Comparison of ENCODE assay signal across 34 mouse cellular contexts in genomic region chr9:35529141-35529540, GRCm38 (mm10). TPM values are rescaled to one million over a fixed set of nuclear protein-coding genes. Genes with fewer than 3 reads are reported as not detected.
DNase-seq lines count a peak whose midpoint lies in the region; ATAC-seq and TF ChIP-seq lines count a peak whose summit lies in the region.
"Had no signal": no experiment of that assay in that cellular context is flagged by ENCODE, and none has a peak within 500 bp of the region (broad histone marks: within the 10 kb centered on the region; RNA-seq: fewer than 3 reads in every experiment).

No protein-coding gene starts in this region.

- no peak for TF ChIP-seq CTCF in midbrain, postnatal 0 days (IDR thresholded peaks at IDR 0.05)

- ATAC-seq in midbrain, embryonic 11.5 days (ENCODE audit: low FRiP score) = no peak
- ATAC-seq in midbrain, postnatal 0 days (ENCODE audit: low FRiP score) = no peak
- no peak for ATAC-seq in embryonic facial prominence, embryonic 11.5 days (replicated peaks; ENCODE audit: insufficient number of reproducible peaks, low FRiP score, low TSS enrichment, low read depth)
- ATAC-seq in neural tube, embryonic 14.5 days (ENCODE audit: low read depth) = peak; percentile 58
- ATAC-seq: inflammation-experienced regulatory T-cells, adult 6 months had no signal

- H3K9me3 ChIP-seq in midbrain, embryonic 11.5 days (ENCODE audit: control insufficient read depth, low read length) = no peaks in the 10 kb centered on the region
- H3K9me3 ChIP-seq in midbrain, postnatal 0 days (ENCODE audit: low read length) = no peaks in the 10 kb centered on the region
- no peaks in the 10 kb centered on the region for H3K9me3 ChIP-seq in embryonic facial prominence, embryonic 11.5 days (replicated peaks; ENCODE audit: control insufficient read depth, low read length)
- H3K9me3 ChIP-seq in limb, embryonic 10.5 days (replicated peaks) = no peaks in the 10 kb centered on the region
- no peaks in the 10 kb centered on the region for H3K9me3 ChIP-seq in neural tube, embryonic 14.5 days (ENCODE audit: control insufficient read depth, low read length)
- H3K9me3 ChIP-seq: forebrain, embryonic 12.5 days; hindbrain, embryonic 10.5 days; hindbrain, embryonic 15.5 days; lung, embryonic 15.5 days; midbrain, embryonic 10.5 days; stomach, embryonic 15.5 days had no signal

- WGBS in midbrain, embryonic 11.5 days = 65% methylated on average over 3 of the region's 3 CpGs
- 68% methylated on average over 3 of the region's 3 CpGs for WGBS in midbrain, postnatal 0 days
- 41% methylated on average over 3 of the region's 3 CpGs for WGBS in embryonic facial prominence, embryonic 11.5 days
- 44% methylated on average over 3 of the region's 3 CpGs for WGBS in limb, embryonic 10.5 days
- WGBS in neural tube, embryonic 14.5 days = 56% methylated on average over 3 of the region's 3 CpGs

- peak; percentile 49 for DNase-seq in midbrain, embryonic 11.5 days (ENCODE audit: low spot score, missing footprints)
- DNase-seq in midbrain, postnatal 0 days (ENCODE audit: low spot score) = no peak
- no peak for DNase-seq in embryonic facial prominence, embryonic 11.5 days (ENCODE audit: low spot score)
- no peak for DNase-seq in limb, embryonic 10.5 days (ENCODE audit: low spot score)
- DNase-seq in liver = no peak
- no peak for DNase-seq in layer of hippocampus, adult 9-10 months (ENCODE audit: low spot score)
- DNase-seq in cerebellum, postnatal 10 days = no peak
- DNase-seq: adrenal gland, postnatal 14 days; cerebellum, adult 11-12 months; cerebellum, adult 9-11 months; gastrocnemius, postnatal 14 days; heart, adult 11 months; heart, postnatal 10 days; kidney, adult 11 months; kidney, postnatal 14 days; thymus, postnatal 14 days had no signal

- no peaks in the 10 kb centered on the region for H3K36me3 ChIP-seq in midbrain, embryonic 11.5 days (ENCODE audit: control insufficient read depth, insufficient read depth, low read length)
- no peaks in the 10 kb centered on the region for H3K36me3 ChIP-seq in midbrain, postnatal 0 days (ENCODE audit: insufficient read depth, low read length)
- no peaks in the 10 kb centered on the region for H3K36me3 ChIP-seq in embryonic facial prominence, embryonic 11.5 days (replicated peaks; ENCODE audit: control insufficient read depth, insufficient read depth, low read depth, low read length)
- no peaks in the 10 kb centered on the region for H3K36me3 ChIP-seq in limb, embryonic 10.5 days
- H3K36me3 ChIP-seq in neural tube, embryonic 14.5 days (ENCODE audit: control insufficient read depth, insufficient read depth, low read length) = no peaks in the 10 kb centered on the region
- H3K36me3 ChIP-seq: forebrain, embryonic 12.5 days; hindbrain, embryonic 10.5 days; hindbrain, embryonic 15.5 days; lung, embryonic 15.5 days; midbrain, embryonic 10.5 days; stomach, embryonic 15.5 days had no signal

- no peak overlapping the region for H3K9ac ChIP-seq in midbrain, embryonic 11.5 days (ENCODE audit: low read length)
- H3K9ac ChIP-seq in midbrain, postnatal 0 days (replicated peaks; ENCODE audit: low read length, poor library complexity, severe bottlenecking) = no peak overlapping the region
- no peak overlapping the region for H3K9ac ChIP-seq in embryonic facial prominence, embryonic 11.5 days (replicated peaks; ENCODE audit: low read length)
- H3K9ac ChIP-seq in neural tube, embryonic 14.5 days (replicated peaks; ENCODE audit: low read depth, low read length) = no peak overlapping the region
- H3K9ac ChIP-seq: forebrain, embryonic 12.5 days; hindbrain, embryonic 15.5 days; lung, embryonic 15.5 days; stomach, embryonic 15.5 days had no signal

- H3K27me3 ChIP-seq in midbrain, embryonic 11.5 days (ENCODE audit: control insufficient read depth, insufficient read depth, low read length) = no peaks in the 10 kb centered on the region
- H3K27me3 ChIP-seq in midbrain, postnatal 0 days (ENCODE audit: insufficient read depth, low read length) = no peaks in the 10 kb centered on the region
- H3K27me3 ChIP-seq in embryonic facial prominence, embryonic 11.5 days (ENCODE audit: control insufficient read depth, insufficient read depth, low read length) = no peaks in the 10 kb centered on the region
- no peaks in the 10 kb centered on the region for H3K27me3 ChIP-seq in limb, embryonic 10.5 days (ENCODE audit: low read depth, poor library complexity, severe bottlenecking)
- H3K27me3 ChIP-seq in neural tube, embryonic 14.5 days (ENCODE audit: control insufficient read depth, insufficient read depth, low read length) = no peaks in the 10 kb centered on the region
- H3K27me3 ChIP-seq: lung, embryonic 15.5 days; stomach, embryonic 15.5 days had no signal

- no peak overlapping the region for H3K4me2 ChIP-seq in midbrain, embryonic 11.5 days
- H3K4me2 ChIP-seq in midbrain, postnatal 0 days (ENCODE audit: low read depth, low read length, poor library complexity, severe bottlenecking) = no peak overlapping the region
- H3K4me2 ChIP-seq in embryonic facial prominence, embryonic 11.5 days (ENCODE audit: low read depth, low read length) = no peak overlapping the region
- H3K4me2 ChIP-seq in neural tube, embryonic 14.5 days (ENCODE audit: low read depth, low read length) = no peak overlapping the region
- H3K4me2 ChIP-seq: forebrain, embryonic 12.5 days; heart, embryonic 11.5 days; hindbrain, embryonic 15.5 days; liver, embryonic 11.5 days; lung, embryonic 15.5 days; stomach, embryonic 15.5 days had no signal

- no peaks in the 10 kb centered on the region for H3K4me1 ChIP-seq in midbrain, embryonic 11.5 days (ENCODE audit: control insufficient read depth, insufficient read depth, low read length)
- no peaks in the 10 kb centered on the region; the same call in 1 of the 2 replicates for H3K4me1 ChIP-seq in midbrain, postnatal 0 days (ENCODE audit: insufficient read depth, low read length)
- H3K4me1 ChIP-seq in embryonic facial prominence, embryonic 11.5 days (ENCODE audit: control insufficient read depth, insufficient read depth, low read length) = peaks cover 4% of the 10 kb centered on the region; the same call in 1 of the 2 replicates
- H3K4me1 ChIP-seq in limb, embryonic 10.5 days = peaks cover 65% of the 10 kb centered on the region
- H3K4me1 ChIP-seq in neural tube, embryonic 14.5 days (ENCODE audit: control insufficient read depth, insufficient read depth, low read length) = no peaks in the 10 kb centered on the region

- H3K4me3 ChIP-seq in midbrain, embryonic 11.5 days (ENCODE audit: low read depth, low read length) = no peak overlapping the region
- no peak overlapping the region for H3K4me3 ChIP-seq in midbrain, postnatal 0 days (ENCODE audit: low read depth, low read length)
- H3K4me3 ChIP-seq in embryonic facial prominence, embryonic 11.5 days (ENCODE audit: low read depth, low read length) = no peak overlapping the region
- no peak overlapping the region for H3K4me3 ChIP-seq in limb, embryonic 10.5 days
- H3K4me3 ChIP-seq in neural tube, embryonic 14.5 days (ENCODE audit: low read depth, low read length) = no peak overlapping the region
- H3K4me3 ChIP-seq: forebrain, embryonic 12.5 days; hindbrain, embryonic 10.5 days; hindbrain, embryonic 15.5 days; left cerebral cortex, adult 2 months; lung, embryonic 15.5 days; midbrain, embryonic 10.5 days; stomach, embryonic 15.5 days had no signal

- H3K27ac ChIP-seq in midbrain, embryonic 11.5 days (ENCODE audit: low read depth, low read length) = no peak overlapping the region
- H3K27ac ChIP-seq in midbrain, postnatal 0 days (ENCODE audit: low read depth, low read length) = no peak overlapping the region
- 0 out of 2 replicates have a peak overlapping the region, but pooled peaks have one; percentile 38 for H3K27ac ChIP-seq in embryonic facial prominence, embryonic 11.5 days (replicated peaks; ENCODE audit: low read depth, low read length)
- H3K27ac ChIP-seq in limb, embryonic 10.5 days = peak overlapping the region; percentile 66; the same call in 1 of the 2 replicates
- H3K27ac ChIP-seq in neural tube, embryonic 14.5 days (ENCODE audit: low read depth, low read length) = no peak overlapping the region
- H3K27ac ChIP-seq: forebrain, embryonic 12.5 days; hindbrain, embryonic 10.5 days; hindbrain, embryonic 15.5 days; left cerebral cortex, adult 2 months; lung, embryonic 15.5 days; midbrain, embryonic 10.5 days; stomach, embryonic 15.5 days had no signal

RNA-seq across cellular contexts. Expression of gene Gm1113, which starts 11.1 kb away (rescaled TPM):
- polyA plus RNA-seq in midbrain, embryonic 11.5 days (2014; fragmentation: Nextera tagmentation; extraction: Ambion mirVana) = not detected in 2 replicates
- not detected in 2 replicates for total RNA-seq in midbrain, postnatal 0 days (2014; rRNA removed)
- not detected in 2 replicates for polyA plus RNA-seq in midbrain, postnatal 0 days (2015; fragmentation: Nextera tagmentation; extraction: Ambion mirVana)
- not detected in 2 replicates for polyA plus RNA-seq in embryonic facial prominence, embryonic 11.5 days (2014; fragmentation: Nextera tagmentation; extraction: Ambion mirVana)
- not detected in 2 replicates for polyA plus RNA-seq in limb, embryonic 10.5 days (2016; fragmentation: Nextera tagmentation; extraction: Ambion mirVana)
- polyA plus RNA-seq in neural tube, embryonic 14.5 days (2014; fragmentation: Nextera tagmentation; extraction: Ambion mirVana) = not detected in 2 replicates
- total RNA-seq: adrenal gland, postnatal 14 days; common myeloid progenitor, adult 5-6 weeks; gastrocnemius, postnatal 14 days; heart, postnatal 10 days; layer of hippocampus, postnatal 14 days; left cerebral cortex, adult 2 months; left cerebral cortex, postnatal 25 days; megakaryocyte progenitor cell, adult 5-6 weeks; MEL had no signal
- polyA plus RNA-seq: forebrain, embryonic 12.5 days; heart, embryonic 11.5 days; hindbrain, embryonic 10.5 days; hindbrain, embryonic 15.5 days; inflammation-experienced regulatory T-cells, adult 6 months; kidney, embryonic 14.5 days; liver, embryonic 11.5 days; liver, embryonic 16.5 days; lung, embryonic 15.5 days; midbrain, embryonic 10.5 days; stomach, embryonic 15.5 days had no signal

RNA-seq across cellular contexts. Expression of gene Ddx25, which starts 29.2 kb away (rescaled TPM):
- polyA plus RNA-seq in midbrain, embryonic 11.5 days (2014; fragmentation: Nextera tagmentation; extraction: Ambion mirVana) = 9.5 and 9.8 TPM in 2 replicates
- 24.1 and 28.6 TPM in 2 replicates for total RNA-seq in midbrain, postnatal 0 days (2014; rRNA removed)
- polyA plus RNA-seq in midbrain, postnatal 0 days (2015; fragmentation: Nextera tagmentation; extraction: Ambion mirVana) = 28.5 and 28.7 TPM in 2 replicates
- polyA plus RNA-seq in embryonic facial prominence, embryonic 11.5 days (2014; fragmentation: Nextera tagmentation; extraction: Ambion mirVana) = 6.6 and 6.7 TPM in 2 replicates
- polyA plus RNA-seq in limb, embryonic 10.5 days (2016; fragmentation: Nextera tagmentation; extraction: Ambion mirVana) = 4.9 and 6.0 TPM in 2 replicates
- polyA plus RNA-seq in neural tube, embryonic 14.5 days (2014; fragmentation: Nextera tagmentation; extraction: Ambion mirVana) = 29.8 and 34.3 TPM in 2 replicates

RNA-seq across cellular contexts. Expression of gene Pus3, which starts 29.3 kb away (rescaled TPM):
- 23.8 and 24.8 TPM in 2 replicates for polyA plus RNA-seq in midbrain, embryonic 11.5 days (2014; fragmentation: Nextera tagmentation; extraction: Ambion mirVana)
- 9.6 and 12.8 TPM in 2 replicates for total RNA-seq in midbrain, postnatal 0 days (2014; rRNA removed)
- 13.3 and 14.2 TPM in 2 replicates for polyA plus RNA-seq in midbrain, postnatal 0 days (2015; fragmentation: Nextera tagmentation; extraction: Ambion mirVana)
- 26.3 and 28.5 TPM in 2 replicates for polyA plus RNA-seq in embryonic facial prominence, embryonic 11.5 days (2014; fragmentation: Nextera tagmentation; extraction: Ambion mirVana)
- polyA plus RNA-seq in limb, embryonic 10.5 days (2016; fragmentation: Nextera tagmentation; extraction: Ambion mirVana) = 21.2 and 22.3 TPM in 2 replicates
- 16.2 and 18.2 TPM in 2 replicates for polyA plus RNA-seq in neural tube, embryonic 14.5 days (2014; fragmentation: Nextera tagmentation; extraction: Ambion mirVana)

RNA-seq across cellular contexts. Expression of gene Pate2, which starts 40.9 kb away (rescaled TPM):
- polyA plus RNA-seq in midbrain, embryonic 11.5 days (2014; fragmentation: Nextera tagmentation; extraction: Ambion mirVana) = 0.96 and 1.8 TPM in 2 replicates
- total RNA-seq in midbrain, postnatal 0 days (2014; rRNA removed) = 0.14 and 0.33 TPM in 2 replicates
- polyA plus RNA-seq in midbrain, postnatal 0 days (2015; fragmentation: Nextera tagmentation; extraction: Ambion mirVana) = 0.42 and 0.54 TPM in 2 replicates
- polyA plus RNA-seq in embryonic facial prominence, embryonic 11.5 days (2014; fragmentation: Nextera tagmentation; extraction: Ambion mirVana) = 0.49 and 0.74 TPM in 2 replicates
- 1.2 and 1.4 TPM in 2 replicates for polyA plus RNA-seq in limb, embryonic 10.5 days (2016; fragmentation: Nextera tagmentation; extraction: Ambion mirVana)
- 0.48 and 1.0 TPM in 2 replicates for polyA plus RNA-seq in neural tube, embryonic 14.5 days (2014; fragmentation: Nextera tagmentation; extraction: Ambion mirVana)
- total RNA-seq: adrenal gland, postnatal 14 days had no signal
- polyA plus RNA-seq: inflammation-experienced regulatory T-cells, adult 6 months had no signal

RNA-seq across cellular contexts. Expression of gene Hyls1, which starts 41.1 kb away (rescaled TPM):
- 32.6 and 34.7 TPM in 2 replicates for polyA plus RNA-seq in midbrain, embryonic 11.5 days (2014; fragmentation: Nextera tagmentation; extraction: Ambion mirVana)
- total RNA-seq in midbrain, postnatal 0 days (2014; rRNA removed) = 7.9 and 8.9 TPM in 2 replicates
- 9.2 and 10.7 TPM in 2 replicates for polyA plus RNA-seq in midbrain, postnatal 0 days (2015; fragmentation: Nextera tagmentation; extraction: Ambion mirVana)
- polyA plus RNA-seq in embryonic facial prominence, embryonic 11.5 days (2014; fragmentation: Nextera tagmentation; extraction: Ambion mirVana) = 30.2 and 32.3 TPM in 2 replicates
- 19.5 and 22.4 TPM in 2 replicates for polyA plus RNA-seq in limb, embryonic 10.5 days (2016; fragmentation: Nextera tagmentation; extraction: Ambion mirVana)
- polyA plus RNA-seq in neural tube, embryonic 14.5 days (2014; fragmentation: Nextera tagmentation; extraction: Ambion mirVana) = 17.1 and 19.1 TPM in 2 replicates

Comparison
In these comparisons a context has a peak if more than half of its experiments do, and no peak if none do; other contexts are left out.
1. H3K27ac ChIP-seq: peak in embryonic facial prominence, embryonic 11.5 days (single experiment) and limb, embryonic 10.5 days (single experiment); none in midbrain, embryonic 11.5 days (single experiment), midbrain, postnatal 0 days (single experiment) and neural tube, embryonic 14.5 days (single experiment).